Mouse (Mus musculus) hindbrain, embryonic 16.5 days (tissue): ENCODE data around the gene Cnot8. TPM values are rescaled to one million over a fixed set of nuclear protein-coding genes. Genes with fewer than 3 reads are reported as not detected.

Experiments
- ATAC-seq: fragments of 200-750 bp; cut with Nextera tagmentation; 2 replicates; pipeline ENCODE4 v1.8.0; 2017; ENCODE audit warnings: moderate TSS enrichment, moderate library complexity
- H3K27ac ChIP-seq: fragments of 300-500 bp; sonication (generic); 2 replicates; pipeline ENCODE4 v1.5.1; 2014; ENCODE audit warnings: low read depth, mild to moderate bottlenecking, control low read depth, low read length, moderate library complexity
- H3K27me3 ChIP-seq: fragments of 300-500 bp; sonication (generic); replicated peaks from 2 replicates; pipeline ENCODE4 v1.6.1; 2014; ENCODE audit warnings: low read length; ENCODE audit not compliant: control insufficient read depth, insufficient read depth
- H3K36me3 ChIP-seq: fragments of 300-500 bp; sonication (generic); 2 replicates; pipeline ENCODE4 v1.6.1; 2014; ENCODE audit warnings: mild to moderate bottlenecking, low read length, moderate library complexity, mixed read lengths; ENCODE audit not compliant: control insufficient read depth, insufficient read depth
- H3K4me1 ChIP-seq: fragments of 300-500 bp; sonication (generic); 2 replicates; pipeline ENCODE4 v1.6.1; 2014; ENCODE audit warnings: low read depth, low read length; ENCODE audit not compliant: control insufficient read depth, insufficient read depth
- H3K4me2 ChIP-seq: fragments of 300-500 bp; sonication (generic); 2 replicates; pipeline ENCODE4 v1.6.1; 2014; ENCODE audit warnings: mild to moderate bottlenecking, low read length, control low read depth, moderate library complexity
- H3K4me3 ChIP-seq: fragments of 300-500 bp; sonication (generic); 2 replicates; pipeline ENCODE4 v1.5.1; 2014; ENCODE audit warnings: mild to moderate bottlenecking, low read length, control low read depth, moderate library complexity
- H3K9ac ChIP-seq: fragments of 300-500 bp; sonication (generic); 2 replicates; pipeline ENCODE4 v1.6.1; 2014; ENCODE audit warnings: low read depth, mild to moderate bottlenecking, control low read depth, low read length, moderate library complexity
- H3K9me3 ChIP-seq: fragments of 300-500 bp; sonication (generic); 2 replicates; pipeline ENCODE4 v1.6.1; 2014; ENCODE audit warnings: mild to moderate bottlenecking, low read length, moderate library complexity; ENCODE audit not compliant: control insufficient read depth
- WGBS: fragments of 180-500 bp; shearing (Covaris S2); extraction: QIAGEN DNeasy Blood & Tissue Kit; methylation state at CpG from one replicate; pipeline ENCODE4 v1.1.7; 2014; 5-methylcytosine and 5-hydroxymethylcytosine counted together
- polyA plus RNA-seq: library from polyadenylated mRNA; unstranded; fragments of >200 nt; fragmentation: Nextera tagmentation; extraction: Ambion mirVana; gene quantifications from 2 replicates; pipeline ENCODE4 v1.2.1, GENCODE M21; 2015

The Cnot8 gene
- polyA plus RNA-seq, 1 experiment from 2014 or later: 96.1 TPM

DNA sequence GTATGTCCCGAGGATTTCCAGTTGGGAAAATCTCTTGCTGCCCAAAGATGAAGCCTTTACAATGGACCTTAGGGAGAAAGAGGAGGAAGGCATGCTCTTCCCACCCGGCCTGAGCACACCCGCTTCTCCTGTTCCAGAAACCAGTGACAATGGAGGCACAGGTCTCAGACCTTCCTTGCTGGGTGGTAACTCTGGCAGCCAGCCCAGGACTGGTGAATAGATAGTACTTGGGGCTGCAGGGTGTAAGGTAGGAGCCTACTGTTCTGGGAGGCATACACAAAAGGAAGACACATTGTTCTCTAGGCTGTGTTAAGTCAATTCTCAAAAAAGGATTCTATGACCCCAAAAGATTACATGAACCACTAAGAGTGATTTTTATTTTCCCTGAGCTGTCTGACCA lies 16.7 kb downstream of the Cnot8 start:
- WGBS: 80% methylated on average over 3 of the region's 3 CpGs
- Histone ChIP-seq H3K4me2 (no peak overlapping the region), H3K4me3 (no peak overlapping the region), H3K36me3 (peaks cover 35% of the 10 kb centered on the region), H3K4me1 (no peaks in the 10 kb centered on the region), H3K9me3 (no peaks in the 10 kb centered on the region), H3K9ac (no peak overlapping the region), H3K27me3 (no peaks in the 10 kb centered on the region), H3K27ac (no peak overlapping the region)
- ATAC-seq: no peak

- H3K36me3 ChIP-seq: peaks cover 32% of the 10 kb centered on the region
- ATAC-seq: no peak
Observed at GRCm38 (mm10) chr11:58121351-58121750, 17.4 kb downstream of the Cnot8 start.

GRCm38 (mm10) chr11:58123711-58124110 lies 19.8 kb downstream of the Cnot8 start:
- ATAC-seq: no peak
- 71% methylated on average over 2 of the region's 2 CpGs for WGBS
- Histone ChIP-seq H3K27me3 (no peaks in the 10 kb centered on the region), H3K27ac (no peak overlapping the region), H3K9ac (no peak overlapping the region), H3K4me1 (no peaks in the 10 kb centered on the region), H3K9me3 (no peaks in the 10 kb centered on the region), H3K36me3 (peaks cover 28% of the 10 kb centered on the region), H3K4me3 (no peak overlapping the region), H3K4me2 (no peak overlapping the region)

More at GRCm38 (mm10) chr11:58121351-58121750, 17.4 kb downstream of the Cnot8 start:
- H3K4me3 ChIP-seq: no peak overlapping the region
- H3K27ac ChIP-seq: no peak overlapping the region
- H3K27me3 ChIP-seq: no peaks in the 10 kb centered on the region
- WGBS: 94% methylated on average over 9 of the region's 9 CpGs
- no peak overlapping the region for H3K4me2 ChIP-seq
- no peaks in the 10 kb centered on the region for H3K9me3 ChIP-seq
- H3K4me1 ChIP-seq: no peaks in the 10 kb centered on the region
- H3K9ac ChIP-seq: no peak overlapping the region

DNA sequence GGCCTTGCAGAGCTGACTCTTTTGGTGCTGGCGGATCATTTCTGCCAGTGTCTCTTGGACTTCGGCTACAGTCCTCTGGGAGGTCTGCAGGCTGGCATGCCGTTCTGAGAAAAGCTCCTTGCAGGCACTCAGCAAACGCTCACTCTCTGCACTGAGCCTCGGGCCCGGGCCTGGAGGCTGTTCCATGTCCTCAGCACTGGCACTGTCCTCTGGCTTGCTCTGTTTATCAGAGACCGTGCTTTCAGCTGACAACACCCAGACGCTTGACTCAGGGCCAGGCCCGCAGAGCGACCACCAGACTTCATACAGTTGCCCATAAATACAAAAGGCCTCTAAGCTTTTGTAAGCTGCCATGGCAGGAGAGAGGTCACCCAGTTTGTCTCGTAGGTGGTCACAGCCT lies 21.1 kb downstream of the Cnot8 start:
- Histone ChIP-seq H3K4me1 (no peaks in the 10 kb centered on the region), H3K27me3 (no peaks in the 10 kb centered on the region), H3K36me3 (peaks cover 32% of the 10 kb centered on the region), H3K9me3 (no peaks in the 10 kb centered on the region), H3K27ac (no peak overlapping the region), H3K4me2 (no peak overlapping the region), H3K4me3 (no peak overlapping the region), H3K9ac (no peak overlapping the region)
- no peak for ATAC-seq
- WGBS: 80% methylated on average over 11 of the region's 11 CpGs

- H3K27ac ChIP-seq: peak overlapping the region; percentile 14; the same call in 1 of the 2 replicates
- H3K4me2 ChIP-seq: no peak overlapping the region
- ATAC-seq: no peak
- H3K27me3 ChIP-seq: no peaks in the 10 kb centered on the region
- no peaks in the 10 kb centered on the region for H3K4me1 ChIP-seq
- H3K9me3 ChIP-seq: no peaks in the 10 kb centered on the region
- no peak overlapping the region for H3K4me3 ChIP-seq
- H3K9ac ChIP-seq: no peak overlapping the region
- peaks cover 31% of the 10 kb centered on the region for H3K36me3 ChIP-seq
- WGBS: 64% methylated on average over 7 of the region's 7 CpGs
Observed at GRCm38 (mm10) chr11:58126397-58127160, 22.6 kb downstream of the Cnot8 start.

DNA sequence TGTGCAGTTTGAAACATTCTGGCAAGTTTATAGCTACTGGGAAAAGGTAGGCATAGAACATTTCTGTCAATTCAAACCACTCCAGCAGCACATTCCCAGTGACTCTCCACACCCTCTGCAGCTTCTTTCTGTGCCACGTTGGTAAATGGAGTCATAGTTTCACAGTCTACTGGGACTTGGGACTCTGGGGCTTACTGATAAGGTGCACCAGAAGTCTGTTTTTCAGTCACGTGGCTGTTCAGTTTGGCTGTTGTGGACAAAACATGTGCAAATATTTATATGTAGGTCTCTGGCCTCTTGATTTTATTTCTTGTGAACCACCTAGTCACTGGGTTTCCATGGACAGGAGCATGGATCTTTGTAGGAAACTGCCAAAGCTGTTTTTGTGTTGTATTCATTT lies 23.6 kb downstream of the Cnot8 start:
- no peak for ATAC-seq
- H3K4me2 ChIP-seq: no peak overlapping the region
- H3K36me3 ChIP-seq: peaks cover 30% of the 10 kb centered on the region
- no peak overlapping the region for H3K4me3 ChIP-seq
- H3K4me1 ChIP-seq: no peaks in the 10 kb centered on the region
- WGBS: 87% methylated on average over 2 of the region's 2 CpGs
- H3K27me3 ChIP-seq: no peaks in the 10 kb centered on the region
- H3K9me3 ChIP-seq: no peaks in the 10 kb centered on the region
- H3K9ac ChIP-seq: no peak overlapping the region
- H3K27ac ChIP-seq: no peak overlapping the region

DNA sequence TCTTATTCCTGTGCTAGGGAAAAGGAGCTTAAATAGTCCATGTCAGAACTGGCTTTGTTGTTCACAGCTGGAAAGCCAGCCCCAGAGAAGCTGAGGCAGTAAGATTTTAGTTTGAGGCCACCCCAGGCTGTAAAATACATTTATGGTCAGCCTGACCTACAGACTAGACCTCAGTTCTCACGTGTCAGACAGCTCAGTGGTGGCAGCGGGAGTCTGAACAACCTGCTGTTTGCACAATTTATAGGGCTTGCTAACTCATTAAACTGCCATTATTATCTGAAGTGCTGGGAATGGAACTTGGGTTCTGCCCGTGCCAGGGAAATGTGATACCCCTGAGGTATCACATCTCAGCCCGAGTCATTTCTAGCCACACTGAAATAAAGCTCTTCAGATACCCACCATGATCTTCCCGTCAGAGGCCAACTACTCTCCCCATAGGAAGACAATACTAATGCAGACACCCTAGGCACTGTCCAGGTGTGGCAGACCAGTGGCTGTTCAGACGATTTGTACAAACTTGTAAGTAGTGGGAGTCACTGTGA lies 25.4 kb downstream of the Cnot8 start:
- Histone ChIP-seq H3K27ac (no peak overlapping the region), H3K9ac (no peak overlapping the region), H3K27me3 (no peaks in the 10 kb centered on the region), H3K9me3 (no peaks in the 10 kb centered on the region), H3K4me3 (no peak overlapping the region), H3K4me1 (no peaks in the 10 kb centered on the region), H3K4me2 (no peak overlapping the region), H3K36me3 (peaks cover 34% of the 10 kb centered on the region)
- 87% methylated on average over 6 of the region's 6 CpGs for WGBS
- no peak for ATAC-seq

- Histone ChIP-seq H3K36me3 (peaks cover 46% of the 10 kb centered on the region), H3K27ac (no peak overlapping the region), H3K4me3 (no peak overlapping the region), H3K9me3 (no peaks in the 10 kb centered on the region), H3K4me1 (no peaks in the 10 kb centered on the region), H3K4me2 (no peak overlapping the region), H3K27me3 (no peaks in the 10 kb centered on the region), H3K9ac (no peak overlapping the region)
- WGBS: 94% methylated on average over 3 of the region's 3 CpGs
- ATAC-seq: no peak
Observed at GRCm38 (mm10) chr11:58132026-58132425, 28.1 kb downstream of the Cnot8 start.

DNA sequence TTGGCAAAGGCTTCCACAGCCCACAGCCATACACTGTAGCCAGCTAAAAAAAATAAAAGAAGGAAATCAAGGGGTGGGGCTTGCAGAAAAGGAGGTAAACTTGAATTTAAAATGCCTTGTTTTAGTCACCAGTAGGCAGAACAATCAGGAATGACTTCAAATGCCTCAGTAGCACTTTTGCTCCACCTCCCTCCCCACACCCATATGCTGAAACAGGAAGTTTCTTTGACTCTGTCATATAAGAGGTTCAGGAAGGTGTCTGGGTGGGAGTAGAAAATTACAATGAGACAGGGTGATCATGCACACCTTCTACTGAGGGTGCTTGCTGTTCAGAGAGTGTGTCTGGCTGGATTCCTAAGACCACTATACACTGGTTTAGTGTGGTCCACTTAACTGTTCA lies 30.9 kb downstream of the Cnot8 start:
- H3K4me1 ChIP-seq: no peaks in the 10 kb centered on the region
- ATAC-seq: no peak

More for the DNA sequence above, 30.9 kb downstream of the Cnot8 start:
- Histone ChIP-seq H3K27ac (no peak overlapping the region), H3K4me2 (no peak overlapping the region), H3K9ac (no peak overlapping the region), H3K27me3 (no peaks in the 10 kb centered on the region), H3K36me3 (peaks cover 51% of the 10 kb centered on the region), H3K9me3 (no peaks in the 10 kb centered on the region), H3K4me3 (no peak overlapping the region)
